Mouse (Mus musculus) liver, adult (tissue): ENCODE measurements around the gene Rnf38.

Experiments
- GATA4 ChIP-seq: IDR thresholded peaks from 2 replicates; pipeline ENCODE4 v1.6.1; 2014; ENCODE audit warnings: mild to moderate bottlenecking, low read length; ENCODE audit not compliant: insufficient replicate concordance

Gene Rnf38

DNA sequence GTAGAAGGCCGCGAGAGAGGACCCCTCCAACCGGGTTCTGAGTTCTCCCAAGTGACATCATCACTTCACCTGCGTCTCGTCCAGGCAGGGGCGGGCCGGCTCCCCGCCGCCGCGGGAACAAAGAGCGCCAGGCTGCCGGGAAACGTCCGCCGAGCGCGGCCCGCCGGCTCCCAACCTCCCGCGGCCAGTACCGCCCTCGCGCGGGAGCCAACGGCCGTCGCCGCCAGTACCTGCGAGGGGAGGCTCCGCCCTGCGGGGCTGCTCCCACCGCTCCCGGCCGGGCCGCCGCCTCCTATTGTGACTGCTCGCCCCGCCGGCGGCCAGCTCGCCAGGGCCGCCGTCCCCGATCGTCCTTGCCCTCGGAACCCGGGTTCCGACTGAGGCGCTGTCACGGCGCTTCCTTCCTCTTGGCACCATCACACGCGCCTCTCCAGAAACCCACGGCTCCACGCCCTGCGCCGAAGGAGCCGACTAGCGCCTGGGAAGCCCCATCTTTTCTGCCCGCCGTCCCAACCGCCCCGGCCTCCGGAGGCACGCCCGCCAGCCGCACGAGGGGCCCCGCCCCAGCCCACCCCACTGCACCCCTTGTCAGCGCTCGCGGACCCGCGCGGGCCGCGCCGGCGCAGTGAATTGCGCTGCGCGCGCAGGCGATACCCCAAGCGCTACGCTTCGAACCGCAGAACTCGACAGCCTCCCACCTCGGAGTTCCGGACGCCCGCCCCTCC, 66.0 kb downstream of the Rnf38 start:
- TF ChIP-seq GATA4: no peak

DNA sequence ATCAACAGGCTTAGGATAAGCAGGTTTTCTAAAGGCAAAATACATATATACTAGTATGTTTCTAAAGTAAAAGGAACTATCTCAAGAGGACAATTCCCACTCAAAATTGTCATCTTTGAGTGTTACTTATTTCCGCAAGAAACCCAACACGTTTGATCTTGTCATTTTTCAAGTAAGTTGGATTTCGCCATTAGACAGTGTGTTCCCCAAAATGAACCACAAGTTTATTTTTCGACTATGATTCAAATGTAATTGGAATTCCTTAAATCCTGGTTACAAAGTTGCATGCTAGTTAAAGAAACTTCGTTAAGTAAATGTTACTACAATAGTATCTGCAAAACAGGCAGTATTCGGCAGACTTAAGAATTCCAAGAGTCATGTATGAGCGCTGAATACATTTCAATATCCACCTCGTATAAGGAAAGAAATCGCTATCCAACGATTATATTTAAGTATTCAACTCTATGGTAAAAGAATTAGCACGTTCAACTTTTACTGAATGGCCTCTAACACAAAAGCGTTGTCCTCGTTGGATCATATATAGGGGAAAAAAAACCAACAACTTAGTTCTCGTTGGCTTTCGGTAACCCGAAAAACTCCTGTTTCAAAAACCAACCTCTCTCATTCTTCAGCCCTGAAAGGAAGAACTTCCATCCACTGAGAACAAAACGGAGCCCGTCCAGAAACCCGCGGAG, 66.7 kb downstream of the Rnf38 start:
- TF ChIP-seq GATA4: no peak

DNA sequence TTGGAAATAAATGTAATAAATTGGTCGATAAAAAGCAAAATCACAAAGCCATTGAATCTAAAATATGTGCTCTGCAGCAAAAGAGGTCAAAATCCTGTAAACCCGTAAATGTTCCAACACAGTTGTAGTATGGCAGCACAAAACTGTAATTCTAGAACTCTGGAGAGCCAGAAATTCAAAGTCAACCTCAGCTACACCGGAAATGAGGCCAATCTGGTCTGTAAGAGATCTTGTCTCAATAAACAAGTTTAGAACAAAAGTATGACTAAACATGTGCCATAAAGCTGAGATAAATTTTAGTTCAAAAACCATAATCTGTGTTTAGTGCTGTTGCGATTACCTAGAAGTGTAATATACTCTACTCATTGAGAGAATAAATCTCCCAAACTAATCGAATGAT, 69.0 kb downstream of the Rnf38 start:
- no peak for TF ChIP-seq GATA4

- no peak for TF ChIP-seq GATA4
These were observed 70.6 kb downstream of the Rnf38 start for GRCm38 (mm10) chr4:44163034-44163433.

DNA sequence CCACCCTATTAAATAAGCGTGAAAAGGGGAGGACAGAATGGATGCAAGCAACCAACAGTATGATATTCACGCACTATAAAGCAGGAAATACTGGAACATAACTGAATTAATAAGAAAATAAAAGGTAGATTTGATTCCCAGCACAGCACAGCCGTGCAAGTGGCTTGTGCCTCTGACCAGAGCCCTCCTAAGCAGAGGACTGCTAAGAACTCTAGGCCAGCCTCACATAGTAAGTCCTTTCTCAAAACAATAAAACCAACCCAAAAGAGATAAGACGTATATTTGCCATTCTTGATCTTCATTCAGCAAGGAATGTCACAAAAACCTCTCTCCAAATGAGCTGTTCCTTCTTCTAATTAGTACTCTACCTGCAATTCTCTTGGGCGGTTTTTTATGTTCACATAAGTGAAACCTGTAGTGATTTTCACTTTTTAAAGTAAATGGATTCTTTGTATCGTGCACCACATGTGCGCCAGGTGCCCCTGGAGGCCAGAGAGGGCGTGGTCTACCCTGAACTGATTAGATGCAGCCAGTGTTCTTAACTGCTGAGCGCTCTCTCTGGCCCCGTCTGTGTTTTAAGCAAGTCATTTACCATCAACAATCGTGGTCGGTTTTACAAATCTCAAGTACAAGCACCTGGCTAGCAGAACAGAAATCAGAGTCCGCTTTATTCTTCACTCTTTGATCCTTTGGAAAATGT, 72.4 kb downstream of the Rnf38 start:
- TF ChIP-seq GATA4: no peak

DNA sequence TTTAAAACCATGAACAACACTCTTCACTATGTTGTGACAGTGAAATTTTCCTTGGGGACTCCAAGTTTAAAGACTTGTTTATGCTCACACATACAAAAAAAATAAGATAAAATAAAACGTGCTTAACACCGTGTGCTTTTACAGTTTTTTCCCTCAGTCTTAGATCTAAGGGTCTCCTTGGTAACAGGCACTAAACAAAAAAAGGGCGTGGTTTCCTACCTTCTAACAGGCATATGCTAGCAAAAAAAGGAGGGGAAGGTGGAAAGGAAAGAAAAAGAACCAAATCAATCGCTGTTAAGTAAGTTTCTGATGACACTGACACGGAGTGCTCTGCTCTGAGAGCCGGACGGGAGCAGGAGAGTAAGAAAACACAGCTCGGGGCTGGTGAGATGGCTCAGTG, 73.8 kb downstream of the Rnf38 start:
- TF ChIP-seq GATA4: no peak

DNA sequence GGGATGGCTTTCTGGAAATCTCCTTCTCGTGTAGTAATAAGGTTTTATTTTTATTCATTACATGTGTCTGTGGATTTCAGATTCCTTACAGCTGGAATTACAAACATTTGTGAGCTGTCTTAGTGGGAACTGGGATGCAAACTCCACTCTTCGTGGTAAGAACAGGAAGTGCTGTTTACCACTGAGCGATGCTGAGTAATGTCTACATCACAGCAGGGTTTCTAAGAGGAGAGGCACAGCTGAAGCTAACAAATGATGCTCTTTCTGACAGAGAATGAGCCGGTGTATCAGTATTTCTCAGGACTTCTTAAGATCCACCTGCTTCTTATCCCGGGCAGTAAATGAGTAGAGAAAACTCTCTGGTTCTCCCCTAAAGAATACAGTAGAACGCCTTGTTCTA, 77.1 kb downstream of the Rnf38 start:
- TF ChIP-seq GATA4: no peak

- TF ChIP-seq GATA4: no peak
These were observed 78.7 kb downstream of the Rnf38 start for GRCm38 (mm10) chr4:44154884-44155283.

GRCm38 (mm10) chr4:44152904-44153303, 80.7 kb downstream of the Rnf38 start:
- no peak for TF ChIP-seq GATA4

- no peak for TF ChIP-seq GATA4
These were observed 106.8 kb downstream of the Rnf38 start for GRCm38 (mm10) chr4:44126805-44127204.

- TF ChIP-seq GATA4: no peak
These were observed 114.0 kb downstream of the Rnf38 start for GRCm38 (mm10) chr4:44119410-44120201.

DNA sequence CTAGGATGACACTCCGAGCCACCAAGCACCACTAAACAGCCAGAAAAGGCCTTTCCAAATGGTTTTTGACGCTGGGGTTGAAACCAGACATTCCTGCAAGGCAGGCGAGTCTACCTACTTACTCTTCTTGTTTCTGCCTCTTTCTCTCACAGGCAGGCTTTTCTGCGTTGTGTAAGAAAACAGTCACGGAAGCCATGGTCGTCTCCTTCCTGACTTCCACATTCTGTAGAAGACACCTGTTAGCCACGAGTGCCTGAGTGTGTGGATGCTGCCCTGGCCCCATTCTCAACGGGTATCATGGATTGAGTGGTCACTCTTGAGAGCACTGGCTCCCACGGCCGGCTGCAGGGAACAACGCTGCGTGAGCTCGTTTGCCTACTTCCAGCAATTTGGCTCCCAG, 118.5 kb downstream of the Rnf38 start:
- no peak for TF ChIP-seq GATA4

DNA sequence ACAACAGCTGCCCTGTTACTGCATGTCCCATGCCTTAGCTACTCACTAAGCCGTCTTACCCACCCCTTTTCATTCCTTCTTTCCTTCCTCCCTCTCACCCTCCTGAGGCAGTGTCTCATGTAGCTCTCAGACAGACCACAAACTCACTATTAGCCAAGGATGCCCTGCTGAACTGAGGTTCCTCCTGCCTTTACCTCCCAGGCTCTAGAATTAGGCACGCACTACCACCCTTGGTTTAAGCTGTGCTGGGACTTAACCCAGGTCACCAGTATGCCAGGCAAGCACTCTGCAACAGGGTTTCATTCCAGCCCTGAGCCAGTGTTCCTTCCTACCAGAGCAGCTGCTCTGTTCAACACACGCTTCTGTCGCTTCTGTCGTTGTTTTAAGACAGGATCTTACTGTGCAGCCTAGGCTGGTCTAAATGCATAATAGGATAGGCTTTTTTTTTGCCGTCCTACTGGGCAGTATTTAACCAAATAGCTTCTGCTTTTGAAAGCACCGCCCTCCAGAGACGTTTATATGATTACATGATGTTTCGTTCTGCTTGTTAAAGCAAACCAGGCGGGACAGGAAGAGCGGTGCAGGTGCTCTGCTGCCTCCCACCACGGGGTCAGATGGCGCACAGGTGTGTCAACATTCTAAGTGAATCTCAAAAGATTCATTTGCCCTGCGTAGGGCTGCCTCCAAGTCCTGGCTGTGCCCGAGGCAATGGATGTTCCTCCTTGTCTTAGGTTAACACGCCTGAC, 120.0 kb downstream of the Rnf38 start:
- TF ChIP-seq GATA4: no peak

DNA sequence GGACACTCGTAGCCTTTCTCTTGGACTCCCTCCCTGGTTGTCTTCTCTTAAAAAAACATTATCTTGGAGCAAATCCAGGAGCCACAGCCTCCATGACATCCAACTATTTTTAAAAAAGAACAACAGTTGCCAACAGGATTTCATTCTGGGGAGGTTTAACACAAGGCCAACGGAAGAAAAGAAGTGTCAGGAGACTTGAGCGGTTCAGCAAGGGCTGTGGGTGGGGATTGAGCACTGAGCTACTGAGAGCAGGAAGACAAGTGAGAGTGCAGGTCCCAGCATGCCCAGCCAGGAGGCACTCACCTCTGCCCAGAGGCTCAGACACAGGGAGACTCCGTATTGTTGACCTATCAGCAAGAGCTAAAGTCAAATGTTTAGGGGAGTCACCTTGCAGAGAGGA, 120.8 kb downstream of the Rnf38 start:
- no peak for TF ChIP-seq GATA4

- TF ChIP-seq GATA4: no peak
These were observed 122.8 kb downstream of the Rnf38 start for GRCm38 (mm10) chr4:44110771-44111170.
